Mouse (Mus musculus) cerebellum, adult 9-10 months (tissue): ENCODE data around the gene Trp53tg5.
A peak's percentile ranks its signal among the peaks of the same experiment; 100 is the strongest.

Experiments used
- DNase-seq: peaks from one replicate; pipeline ENCODE4 v3.0.0; 2022

Gene Trp53tg5

GRCm38 (mm10) chr2:164473624-164474023 lies at the start of gene Trp53tg5:
Gene Trp53tg5, minus strand, starts transcription at chr2:164473724.
- no peak for DNase-seq

DNA sequence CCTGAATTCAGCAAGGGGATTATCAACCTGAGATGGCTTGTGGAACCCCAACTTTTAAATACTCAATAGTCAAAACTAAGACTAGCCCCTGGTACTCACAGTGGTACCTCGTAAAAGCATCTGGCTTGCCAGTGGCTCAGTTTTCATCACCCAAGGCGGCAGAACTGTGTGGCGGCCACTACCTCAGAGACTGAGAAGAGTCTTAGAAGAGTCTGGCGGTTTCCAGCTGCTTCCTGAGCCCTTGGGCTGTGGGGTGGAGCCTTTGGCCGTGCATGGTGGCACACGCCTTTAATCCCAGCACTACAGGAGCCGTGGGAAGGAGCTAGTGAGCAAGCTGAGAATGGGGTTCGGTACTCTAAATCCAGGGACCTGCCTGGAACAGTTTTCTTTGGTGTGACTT lies 48.8 kb upstream of the Trp53tg5 start:
- no peak for DNase-seq

DNA sequence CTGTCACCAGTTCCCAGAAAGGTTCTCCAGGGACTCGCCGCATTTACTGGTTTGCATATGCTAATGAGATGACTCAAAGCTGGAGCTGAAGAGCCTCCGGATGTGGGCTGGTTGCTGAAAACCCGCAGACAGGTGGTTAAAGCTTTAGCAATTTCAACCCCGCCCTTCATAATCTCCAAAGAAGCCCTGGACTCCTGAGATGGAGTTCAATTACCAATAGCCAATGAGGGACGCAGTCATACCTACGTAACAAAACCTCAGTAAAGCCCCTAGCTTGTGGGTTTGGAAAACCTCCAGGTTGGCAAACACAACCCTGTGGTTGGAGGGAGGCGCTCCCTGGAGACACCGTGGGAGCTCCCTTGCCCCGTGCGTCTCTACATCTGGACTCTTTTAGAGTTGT lies 48.3 kb upstream of the Trp53tg5 start:
- DNase-seq, result no peak

DNA sequence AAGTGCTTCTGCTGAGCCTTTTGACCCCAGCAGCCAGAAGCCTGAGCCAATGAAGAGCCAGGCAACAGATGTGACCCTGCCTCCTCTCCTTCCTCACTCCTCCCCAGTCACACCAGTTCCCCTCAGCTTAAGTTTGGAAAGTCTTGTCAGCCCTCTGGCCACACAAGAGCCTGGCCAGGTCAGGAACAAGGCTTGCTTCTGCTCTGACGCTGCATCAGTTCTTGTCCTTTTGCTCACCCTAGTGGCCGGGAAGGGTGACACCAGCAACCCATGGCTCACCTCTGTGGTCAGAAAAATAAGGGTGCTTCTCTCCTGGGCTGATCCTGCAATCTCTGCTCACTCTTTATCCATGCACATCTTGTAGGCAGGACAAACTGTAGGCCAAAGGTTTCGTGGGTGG lies 47.3 kb upstream of the Trp53tg5 start:
- peak; percentile 20 for DNase-seq

GRCm38 (mm10) chr2:164519171-164519526 lies 45.6 kb upstream of the Trp53tg5 start:
- DNase-seq, result no peak

DNA sequence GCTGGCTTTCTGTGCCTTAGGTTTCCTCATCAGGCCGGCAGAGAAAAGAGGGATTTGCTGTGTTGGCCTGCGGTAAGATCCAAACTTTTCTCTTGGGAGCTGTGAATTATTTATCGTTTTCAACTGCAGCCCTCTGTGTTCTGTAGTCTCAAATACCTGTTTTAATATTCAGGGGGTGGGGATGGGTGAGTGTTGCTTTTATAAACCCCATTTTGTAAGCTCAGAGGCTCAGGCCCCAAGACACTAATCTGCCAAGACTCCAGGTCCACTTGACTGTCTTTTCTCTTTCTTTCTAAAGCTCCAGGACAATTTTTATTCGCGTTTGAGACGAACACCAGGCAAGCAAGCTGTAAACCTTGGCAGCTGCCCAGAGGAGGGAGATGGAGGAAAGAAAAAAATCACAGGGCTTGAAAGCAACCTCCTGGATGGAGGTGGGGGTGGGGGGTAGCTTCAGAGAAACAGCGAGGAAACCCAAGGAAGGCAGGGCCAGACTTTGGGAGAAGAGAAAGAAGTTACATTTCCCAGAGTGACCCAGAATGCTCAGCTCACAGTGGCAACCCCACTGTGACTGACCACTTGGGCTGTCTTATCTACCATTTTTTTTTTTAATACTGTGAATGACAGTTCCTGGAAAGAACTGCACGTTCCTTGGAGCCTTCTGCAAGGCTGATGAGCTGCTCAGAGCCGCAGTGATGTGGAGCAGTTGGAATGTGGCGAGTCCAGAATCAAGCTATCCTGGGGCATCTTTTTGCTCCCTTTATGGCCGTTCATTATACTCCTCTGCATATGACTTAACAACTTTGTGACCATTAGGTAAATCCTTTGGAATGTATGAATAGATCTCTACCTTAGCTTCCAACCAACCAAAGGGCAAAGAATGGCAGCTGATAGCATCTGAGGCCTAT lies 45.0 kb upstream of the Trp53tg5 start:
- DNase-seq, result no peak

DNA sequence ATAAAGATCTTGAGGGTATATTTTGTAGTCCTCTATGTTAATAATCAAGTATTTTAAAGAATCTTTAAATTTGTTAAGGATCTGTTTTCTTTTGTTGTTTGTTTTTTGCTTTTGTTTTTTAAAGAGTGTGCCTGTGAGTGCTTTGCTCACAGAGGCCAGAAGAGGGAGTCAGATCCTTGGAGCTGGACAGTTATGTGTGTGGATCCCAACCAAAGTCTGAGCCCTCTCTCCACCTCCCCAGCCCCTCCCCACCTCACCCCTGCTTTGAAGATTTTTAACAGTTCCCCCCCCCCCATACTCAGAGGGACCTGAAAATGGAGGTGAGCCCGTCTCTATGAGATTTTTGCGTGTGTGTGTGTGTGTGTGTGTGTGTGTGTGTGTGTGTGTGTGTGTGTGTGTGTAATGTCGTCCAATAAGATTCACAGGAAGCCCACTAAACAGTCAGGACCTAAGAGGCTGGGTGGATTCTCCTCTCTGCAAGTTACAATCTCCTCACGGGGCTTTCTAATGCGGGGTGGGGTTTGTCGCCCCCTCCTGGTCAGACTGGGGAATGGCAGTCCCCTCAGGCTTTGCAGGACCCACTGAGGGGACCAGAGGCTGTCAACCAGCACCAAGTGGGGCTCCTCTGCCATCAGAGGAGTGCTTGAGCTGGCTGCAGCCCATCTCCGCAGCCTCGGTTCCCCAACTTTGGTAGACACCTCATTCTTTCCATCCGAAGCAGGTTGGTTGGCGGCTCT lies 44.1 kb upstream of the Trp53tg5 start:
- peak; percentile 60 for DNase-seq

GRCm38 (mm10) chr2:164516592-164516991 lies 43.1 kb upstream of the Trp53tg5 start:
- DNase-seq, result no peak

GRCm38 (mm10) chr2:164515897-164516296 lies 42.4 kb upstream of the Trp53tg5 start:
- DNase-seq, result no peak

- no peak for DNase-seq
Measured at GRCm38 (mm10) chr2:164514916-164515315, 41.4 kb upstream of the Trp53tg5 start.

GRCm38 (mm10) chr2:164513389-164513788 lies 39.9 kb upstream of the Trp53tg5 start:
- no peak for DNase-seq

DNA sequence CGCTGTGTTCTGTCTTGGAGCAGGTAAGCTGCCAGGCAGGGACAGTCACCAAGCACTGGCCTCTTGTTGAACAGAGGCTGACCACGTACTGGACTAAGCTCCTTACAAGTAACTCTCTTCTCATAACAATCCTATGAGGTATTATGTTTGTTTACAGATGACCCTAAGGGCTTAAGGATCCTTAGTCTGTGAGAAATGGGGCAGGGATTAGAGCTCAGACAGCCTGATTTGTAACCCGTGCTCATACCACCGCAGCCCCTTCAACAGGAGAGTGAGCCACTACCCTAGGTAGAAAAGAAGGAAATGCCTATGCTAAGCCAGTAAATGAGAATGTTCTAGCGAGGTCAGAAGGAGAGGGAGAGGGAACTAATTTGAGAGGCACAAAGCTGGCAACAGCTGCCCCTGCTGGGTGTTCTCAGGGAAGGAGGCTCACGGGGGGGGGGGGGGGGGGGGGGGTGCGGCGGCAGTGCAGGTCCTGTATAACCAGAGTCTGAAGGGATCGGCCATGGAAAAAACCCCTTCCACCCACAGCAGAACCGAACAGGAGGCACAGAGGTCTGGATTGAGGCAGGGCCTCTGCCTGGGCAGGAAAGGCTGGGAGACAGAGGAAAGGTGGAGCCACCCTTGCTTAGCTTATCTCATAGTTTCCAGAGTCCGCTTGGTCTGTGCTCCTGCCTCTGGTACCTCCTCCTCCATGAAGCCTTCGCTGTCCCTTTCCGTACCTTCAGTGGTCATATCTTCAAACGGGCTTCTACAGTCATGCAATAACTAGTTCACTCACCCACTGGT lies 38.8 kb upstream of the Trp53tg5 start:
- DNase-seq, result no peak

DNA sequence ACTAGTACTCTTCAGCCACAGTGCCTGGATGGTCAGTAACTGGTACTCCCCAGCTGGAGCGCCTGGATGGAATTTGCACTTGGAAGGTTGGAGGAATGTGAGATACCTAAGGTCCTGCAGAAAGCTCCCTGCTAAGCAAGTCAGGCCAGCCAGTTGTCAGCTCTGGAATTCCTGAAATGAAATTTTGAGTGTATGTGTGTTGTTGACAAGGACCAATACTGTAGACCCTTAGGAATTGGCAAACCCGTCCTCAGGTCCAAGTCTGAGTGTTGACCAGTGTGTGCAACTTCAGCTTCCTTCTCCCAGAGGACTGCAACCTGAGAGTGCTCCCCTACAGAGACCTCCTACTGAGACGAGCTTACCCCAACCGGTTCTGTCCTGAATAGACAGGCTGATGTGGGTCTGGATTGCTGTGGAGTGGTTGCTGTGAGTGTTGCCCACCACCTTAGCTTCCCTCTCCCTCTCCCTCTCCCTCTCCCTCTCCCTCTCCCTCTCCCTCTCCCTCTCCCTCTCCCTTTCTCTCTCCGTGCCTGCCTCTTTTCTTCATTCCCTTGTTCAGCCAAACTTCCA lies 37.2 kb upstream of the Trp53tg5 start:
- DNase-seq, result no peak

DNA sequence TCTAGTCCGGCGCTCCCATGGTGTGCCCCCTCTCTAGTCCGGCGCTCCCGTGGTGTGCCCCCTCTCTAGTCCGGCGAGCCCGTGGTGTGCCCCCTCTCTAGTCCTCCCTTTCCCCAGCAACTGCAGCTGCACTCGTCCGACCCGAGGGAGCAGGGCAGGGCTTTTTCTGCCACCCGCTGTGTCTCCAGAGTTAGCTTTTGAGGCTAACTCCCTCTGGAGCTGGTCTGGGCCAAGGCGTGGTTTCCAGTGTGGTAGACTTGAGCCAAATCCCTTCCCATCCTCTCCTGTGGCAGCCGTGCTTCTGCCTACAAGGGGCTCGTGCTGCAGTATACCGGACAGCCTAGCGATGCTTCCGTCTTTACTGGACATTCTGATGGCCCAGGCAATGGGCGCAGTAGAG lies 34.3 kb upstream of the Trp53tg5 start:
- no peak for DNase-seq

DNA sequence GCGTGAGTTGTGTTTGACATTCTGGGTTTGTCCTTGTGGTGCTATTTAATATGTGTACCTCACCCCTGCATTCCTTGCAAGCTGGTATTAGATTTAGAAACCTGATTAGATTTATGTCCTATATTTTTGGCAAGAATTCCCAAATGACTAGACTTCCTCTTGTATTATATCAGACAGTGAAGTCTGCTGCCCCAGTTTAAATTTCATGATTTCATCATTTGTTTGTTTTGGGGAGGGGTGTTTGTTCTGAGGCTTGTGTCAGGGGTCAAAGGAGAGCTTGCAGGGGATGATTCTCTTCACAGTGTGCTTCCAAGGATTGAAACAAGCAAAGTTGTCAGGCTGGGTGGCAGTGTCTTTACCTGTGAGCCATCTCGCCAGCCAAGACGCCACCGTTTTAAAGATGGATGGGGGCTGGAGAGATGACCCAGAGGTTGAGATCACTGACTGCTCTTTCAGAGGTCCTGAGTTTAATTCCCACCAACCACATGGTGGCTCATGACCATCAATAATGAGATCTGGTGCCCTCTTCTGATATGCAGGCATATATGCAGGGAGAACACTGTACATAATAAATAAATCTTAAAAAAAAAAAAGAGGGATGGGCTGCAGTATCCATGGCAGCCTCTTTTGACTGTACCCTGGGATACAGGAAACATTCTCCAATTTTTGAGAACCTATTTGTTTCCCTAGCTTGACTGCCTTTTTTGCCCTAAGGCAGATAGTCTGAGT lies 32.3 kb upstream of the Trp53tg5 start:
- DNase-seq, result no peak

GRCm38 (mm10) chr2:164504919-164505318 lies 31.4 kb upstream of the Trp53tg5 start:
- DNase-seq, result no peak

DNA sequence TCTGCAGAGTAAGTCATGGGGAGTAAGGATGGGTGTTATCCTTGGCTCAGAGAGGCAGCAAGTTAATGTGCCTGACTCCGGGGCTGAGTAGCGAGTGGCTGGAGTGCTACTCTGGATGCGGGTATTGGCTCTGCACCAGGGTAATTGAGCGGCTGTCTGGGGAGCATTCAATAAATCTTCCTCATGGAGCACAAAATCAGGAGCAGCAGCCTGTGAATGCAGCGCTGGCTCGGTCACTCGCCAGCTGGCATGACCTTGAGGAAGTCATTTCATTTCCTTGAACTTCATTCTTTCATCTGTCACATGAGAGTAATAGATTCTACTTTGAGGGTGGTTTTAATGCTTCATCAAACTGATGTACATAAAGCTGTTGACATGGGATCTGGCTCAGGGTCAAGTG lies 27.0 kb upstream of the Trp53tg5 start:
- no peak for DNase-seq

DNA sequence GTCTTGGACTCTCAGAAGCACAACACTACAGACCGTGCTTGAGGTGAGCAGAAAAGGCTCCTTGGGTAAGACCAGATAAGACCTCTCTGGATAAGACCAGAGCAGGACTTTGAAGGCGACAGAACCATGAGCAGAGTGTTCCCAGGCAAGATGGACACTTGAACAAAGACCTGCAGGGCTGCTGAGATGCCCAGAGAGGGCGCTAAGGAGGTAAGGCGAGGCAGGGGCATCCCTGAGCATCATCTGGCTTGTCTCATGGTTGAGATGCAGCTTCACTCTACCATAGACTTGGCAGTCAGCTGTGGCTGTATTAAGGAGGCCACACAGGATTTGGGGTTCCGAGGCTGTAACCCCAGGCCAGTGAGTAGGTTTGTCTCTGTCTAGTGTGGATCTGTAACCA lies 25.8 kb upstream of the Trp53tg5 start:
- no peak for DNase-seq

GRCm38 (mm10) chr2:164497691-164498268 lies 24.3 kb upstream of the Trp53tg5 start:
- DNase-seq, result no peak

DNA sequence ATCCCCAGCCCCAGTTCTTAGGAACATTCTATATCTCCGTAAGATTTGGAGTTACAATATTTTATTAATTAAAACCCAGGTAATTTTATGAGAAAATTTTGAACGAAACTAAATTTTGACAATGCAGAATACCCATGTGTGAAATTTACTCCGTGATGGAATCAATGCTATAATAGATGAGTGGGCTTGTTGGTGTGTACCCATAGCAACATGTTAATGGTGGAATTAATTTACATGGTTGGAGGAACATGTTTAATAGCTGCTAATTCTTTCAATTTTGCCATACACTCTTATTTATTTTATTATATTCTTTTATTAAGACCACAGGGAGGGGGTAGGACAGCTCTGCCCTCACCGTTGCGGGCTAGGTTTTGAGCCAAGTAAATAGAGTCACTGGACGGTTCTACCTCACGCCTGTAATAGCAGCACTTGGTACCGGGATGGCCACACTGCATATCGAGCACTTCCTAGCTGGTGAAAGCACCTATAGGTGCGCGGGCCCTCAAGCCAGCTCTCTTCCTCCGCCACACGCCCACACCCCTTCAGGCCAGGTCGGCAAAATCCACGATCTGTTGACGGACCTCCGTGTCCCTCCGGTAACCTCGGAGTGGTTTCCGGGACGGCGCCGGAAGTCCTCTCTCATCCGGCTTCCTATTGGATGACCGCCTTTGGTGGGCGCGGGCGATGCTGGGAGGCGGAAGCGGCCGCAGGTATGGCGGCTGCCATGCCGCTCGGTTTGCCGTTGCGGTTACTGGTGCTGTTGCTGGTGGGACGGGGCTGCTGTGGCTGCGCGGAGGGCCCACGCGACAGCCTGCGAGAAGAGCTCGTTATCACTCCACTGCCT lies 23.5 kb upstream of the Trp53tg5 start, which contains the start of gene Pigt:
Gene Pigt, plus strand, starts transcription at position 674 of the 844 bp plus-strand sequence.
- peak; percentile 86 for DNase-seq

DNA sequence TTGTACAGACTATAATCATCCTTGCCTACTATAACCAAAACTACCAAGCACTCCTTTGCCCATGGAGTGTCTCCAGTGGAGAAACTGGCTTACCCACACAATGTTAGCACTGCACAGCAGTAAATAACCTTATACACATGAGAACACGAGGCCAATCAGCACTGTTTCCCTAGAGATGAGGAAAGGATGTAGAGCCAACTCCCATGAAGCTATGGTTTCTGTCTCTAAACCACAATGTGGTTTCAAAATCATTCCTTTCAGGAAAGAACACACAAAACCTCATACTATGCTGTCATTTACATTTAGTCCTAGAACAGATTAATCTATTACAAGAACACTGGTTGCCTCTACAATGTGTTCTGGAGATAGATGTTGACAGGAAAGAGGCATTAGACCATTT lies 22.8 kb upstream of the Trp53tg5 start:
- DNase-seq, result no peak
